22 mouse cellular contexts compared by ENCODE assay signal in the genomic region with DNA sequence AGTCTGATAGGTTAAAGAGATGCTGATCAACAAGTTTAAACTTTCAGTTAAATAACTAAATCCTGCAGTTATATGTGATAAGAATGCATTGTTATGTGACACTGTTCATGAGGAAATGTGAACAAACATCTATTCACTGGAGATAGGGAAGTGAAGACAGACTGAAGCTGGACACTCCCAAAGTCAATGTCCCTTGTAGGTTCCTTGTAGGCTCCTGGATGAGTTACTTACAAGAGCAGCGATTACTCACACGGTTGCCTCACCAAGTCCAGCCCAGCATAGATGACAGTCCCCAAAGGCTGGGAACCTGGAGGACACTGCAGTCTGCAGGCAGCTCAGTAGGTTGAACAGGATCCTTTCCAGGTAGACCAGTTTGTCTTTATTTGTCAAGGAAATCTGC.
DNase-seq lines count a peak whose midpoint lies in the region; ATAC-seq lines count a peak whose summit lies in the region.
"Had no signal": no experiment of that assay in that cellular context is flagged by ENCODE, and none has a peak within 500 bp of the region (broad histone marks: within the 10 kb centered on the region; RNA-seq: fewer than 3 reads in every experiment).

No protein-coding gene starts in this region.

- H3K4me1 ChIP-seq in forebrain, embryonic 13.5 days = no peaks in the 10 kb centered on the region
- H3K4me1 ChIP-seq in hindbrain, embryonic 11.5 days (replicated peaks; ENCODE audit: control insufficient read depth, insufficient read depth, low read length) = no peaks in the 10 kb centered on the region
- H3K4me1 ChIP-seq: embryonic facial prominence, embryonic 13.5 days; embryonic facial prominence, embryonic 15.5 days; forebrain, embryonic 10.5 days; forebrain, embryonic 12.5 days; forebrain, embryonic 15.5 days had no signal

- no peak overlapping the region for H3K9ac ChIP-seq in forebrain, embryonic 13.5 days
- no peak overlapping the region for H3K9ac ChIP-seq in hindbrain, embryonic 11.5 days (ENCODE audit: low read depth, low read length)
- H3K9ac ChIP-seq: embryonic facial prominence, embryonic 13.5 days; embryonic facial prominence, embryonic 15.5 days; forebrain, embryonic 12.5 days; forebrain, embryonic 15.5 days; forebrain, postnatal 0 days had no signal

- peak; percentile 9 for DNase-seq in 3134 (ENCODE audit: extremely low read depth, insufficient read length, low spot score)
- peak; percentile 47 for DNase-seq in 416B (ENCODE audit: low read depth)
- DNase-seq in cerebellum, postnatal 14 days = no peak
- DNase-seq in embryo, embryonic 9.5 days (ENCODE audit: extremely low spot score) = no peak
- DNase-seq in hindbrain, embryonic 11.5 days (ENCODE audit: low spot score) = no peak
- DNase-seq: adrenal gland, adult 2 months; adrenal gland, postnatal 10 days; adrenal gland, postnatal 25 days; cerebellum, adult 11 months; cerebellum, adult 18-20 months; cerebellum, adult 8-10 months; cerebellum, adult 9-11 months; cerebellum, postnatal 25 days; forebrain, postnatal 0 days had no signal

- H3K4me2 ChIP-seq in forebrain, embryonic 13.5 days = no peak overlapping the region
- H3K4me2 ChIP-seq in hindbrain, embryonic 11.5 days (replicated peaks; ENCODE audit: low read depth, low read length) = no peak overlapping the region
- H3K4me2 ChIP-seq: embryonic facial prominence, embryonic 13.5 days; embryonic facial prominence, embryonic 15.5 days; forebrain, embryonic 12.5 days; forebrain, embryonic 15.5 days had no signal

- WGBS in forebrain, embryonic 13.5 days = 95% methylated on average over 2 of the region's 2 CpGs
- 91% methylated on average over 2 of the region's 2 CpGs for WGBS in hindbrain, embryonic 11.5 days

- peak; percentile 66 for ATAC-seq in granulocyte monocyte progenitor cell, adult 5-6 weeks (replicated peaks; ENCODE audit: poor library complexity, severe bottlenecking)
- peak; percentile 52 for ATAC-seq in megakaryocyte progenitor cell, adult 5-6 weeks (replicated peaks; ENCODE audit: poor library complexity)
- ATAC-seq in forebrain, embryonic 13.5 days = no peak
- no peak for ATAC-seq in hindbrain, embryonic 11.5 days (ENCODE audit: low FRiP score)
- ATAC-seq: forebrain, embryonic 15.5 days; forebrain, postnatal 0 days had no signal

- H3K27me3 ChIP-seq in forebrain, embryonic 13.5 days = no peaks in the 10 kb centered on the region
- no peaks in the 10 kb centered on the region for H3K27me3 ChIP-seq in hindbrain, embryonic 11.5 days (ENCODE audit: control insufficient read depth, insufficient read depth, low read length)
- H3K27me3 ChIP-seq: embryonic facial prominence, embryonic 13.5 days; embryonic facial prominence, embryonic 15.5 days; forebrain, embryonic 12.5 days; forebrain, embryonic 15.5 days had no signal

- no peak overlapping the region for H3K27ac ChIP-seq in forebrain, embryonic 13.5 days
- no peak overlapping the region for H3K27ac ChIP-seq in hindbrain, embryonic 11.5 days (ENCODE audit: low read depth, low read length)
- H3K27ac ChIP-seq: embryonic facial prominence, embryonic 13.5 days; embryonic facial prominence, embryonic 15.5 days; forebrain, embryonic 10.5 days; forebrain, embryonic 12.5 days; forebrain, embryonic 15.5 days had no signal

- H3K4me3 ChIP-seq in forebrain, embryonic 13.5 days = no peak overlapping the region
- H3K4me3 ChIP-seq in hindbrain, embryonic 11.5 days (ENCODE audit: low read depth, low read length) = no peak overlapping the region
- H3K4me3 ChIP-seq: embryonic facial prominence, embryonic 13.5 days; embryonic facial prominence, embryonic 15.5 days; forebrain, embryonic 10.5 days; forebrain, embryonic 12.5 days; forebrain, embryonic 15.5 days had no signal

- no peaks in the 10 kb centered on the region for H3K9me3 ChIP-seq in forebrain, embryonic 13.5 days (replicated peaks)
- H3K9me3 ChIP-seq in hindbrain, embryonic 11.5 days (ENCODE audit: control insufficient read depth, low read length) = no peaks in the 10 kb centered on the region
- H3K9me3 ChIP-seq: embryonic facial prominence, embryonic 13.5 days; embryonic facial prominence, embryonic 15.5 days; forebrain, embryonic 10.5 days; forebrain, embryonic 12.5 days; forebrain, embryonic 15.5 days had no signal

- H3K36me3 ChIP-seq in forebrain, embryonic 13.5 days (ENCODE audit: poor library complexity, severe bottlenecking) = no peaks in the 10 kb centered on the region
- no peaks in the 10 kb centered on the region for H3K36me3 ChIP-seq in hindbrain, embryonic 11.5 days (ENCODE audit: control insufficient read depth, insufficient read depth, low read length)
- H3K36me3 ChIP-seq: embryonic facial prominence, embryonic 13.5 days; embryonic facial prominence, embryonic 15.5 days; forebrain, embryonic 10.5 days; forebrain, embryonic 12.5 days; forebrain, embryonic 15.5 days had no signal

Comparison
In these comparisons a context has a peak if more than half of its experiments do, and no peak if none do; other contexts are left out.
1. DNase-seq: peak in 3134 (single experiment) and 416B (single experiment); none in cerebellum, postnatal 14 days (0 of 2), embryo, embryonic 9.5 days (single experiment) and hindbrain, embryonic 11.5 days (single experiment).
2. ATAC-seq: peak in granulocyte monocyte progenitor cell, adult 5-6 weeks (single experiment) and megakaryocyte progenitor cell, adult 5-6 weeks (single experiment); none in forebrain, embryonic 13.5 days (single experiment) and hindbrain, embryonic 11.5 days (single experiment).